11 mouse cellular contexts compared by ENCODE assay signal in the genomic region with DNA sequence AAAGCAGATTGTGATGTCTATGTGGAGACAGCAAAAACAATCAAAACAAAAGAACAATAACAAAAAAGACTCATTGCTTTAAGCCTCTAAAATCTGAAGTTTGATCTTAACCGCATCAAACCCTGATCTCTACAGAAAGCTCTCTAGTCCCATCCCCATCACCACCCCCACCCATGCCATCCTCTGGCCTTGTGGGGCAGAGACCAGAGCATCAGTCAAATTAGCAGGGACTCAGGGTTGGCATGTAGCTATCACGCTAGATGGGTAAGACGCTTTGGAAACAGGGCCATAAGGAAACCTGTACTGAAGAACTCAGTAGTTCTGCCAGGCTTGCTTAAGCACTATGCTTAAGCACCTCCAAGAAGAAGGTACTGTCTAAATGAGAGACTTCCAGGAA. TPM values are rescaled to one million over a fixed set of nuclear protein-coding genes. Genes with fewer than 3 reads are reported as not detected.
DNase-seq lines count a peak whose midpoint lies in the region; ATAC-seq and TF ChIP-seq lines count a peak whose summit lies in the region.
"Had no signal": no experiment of that assay in that cellular context is flagged by ENCODE, and none has a peak within 500 bp of the region (broad histone marks: within the 10 kb centered on the region; RNA-seq: fewer than 3 reads in every experiment).

No protein-coding gene starts in this region.

- H3K27ac ChIP-seq in kidney, embryonic 16.5 days (ENCODE audit: low read length), result peak overlapping the region; percentile 65; the same call in 1 of the 2 replicates
- H3K27ac ChIP-seq in embryonic facial prominence, embryonic 10.5 days (replicated peaks), result no peak overlapping the region
- H3K27ac ChIP-seq in embryonic facial prominence, embryonic 14.5 days (replicated peaks; ENCODE audit: low read depth, low read length), result no peak overlapping the region
- H3K27ac ChIP-seq in liver, embryonic 14.5 days, result no peak overlapping the region

- H3K4me3 ChIP-seq in kidney, embryonic 16.5 days (ENCODE audit: low read length), result peak overlapping the region; percentile 93
- H3K4me3 ChIP-seq in embryonic facial prominence, embryonic 10.5 days, result peak overlapping the region; percentile 87; the same call in 1 of the 2 replicates
- H3K4me3 ChIP-seq in embryonic facial prominence, embryonic 14.5 days (ENCODE audit: low read depth, low read length), result no peak overlapping the region
- peak overlapping the region in 1 of 2 experiments; percentile 79; a peak in 2 of 4 replicates for H3K4me3 ChIP-seq in liver, embryonic 14.5 days (ENCODE audit: insufficient read depth in 1 of 2, low read depth in 2 of 2, low read length in 2 of 2)

- H3K9me3 ChIP-seq in kidney, embryonic 16.5 days (ENCODE audit: low read length), result no peaks in the 10 kb centered on the region
- H3K9me3 ChIP-seq in embryonic facial prominence, embryonic 10.5 days, result no peaks in the 10 kb centered on the region
- H3K9me3 ChIP-seq in embryonic facial prominence, embryonic 14.5 days (ENCODE audit: control insufficient read depth, low read length), result no peaks in the 10 kb centered on the region
- no peaks in the 10 kb centered on the region for H3K9me3 ChIP-seq in liver, embryonic 14.5 days (ENCODE audit: control insufficient read depth, low read length)
- H3K9me3 ChIP-seq: G1E had no signal

- H3K4me2 ChIP-seq in kidney, embryonic 16.5 days (replicated peaks; ENCODE audit: low read depth, low read length), result peak overlapping the region; percentile 59
- H3K4me2 ChIP-seq in embryonic facial prominence, embryonic 14.5 days (ENCODE audit: low read depth, low read length), result peak overlapping the region; percentile 92
- peak overlapping the region; percentile 86 for H3K4me2 ChIP-seq in liver, embryonic 14.5 days (ENCODE audit: low read depth)

- H3K36me3 ChIP-seq in kidney, embryonic 16.5 days (ENCODE audit: insufficient read depth, low read length), result no peaks in the 10 kb centered on the region
- H3K36me3 ChIP-seq in embryonic facial prominence, embryonic 10.5 days (replicated peaks), result 0 out of 2 replicates have a peak, but pooled peaks cover 4% of the 10 kb centered on the region
- H3K36me3 ChIP-seq in embryonic facial prominence, embryonic 14.5 days (ENCODE audit: control insufficient read depth, insufficient read depth, low read length), result no peaks in the 10 kb centered on the region
- no peaks in the 10 kb centered on the region for H3K36me3 ChIP-seq in liver, embryonic 14.5 days (replicated peaks; ENCODE audit: control insufficient read depth, insufficient read depth, low read depth)

- ATAC-seq in kidney, embryonic 16.5 days (ENCODE audit: low FRiP score, low TSS enrichment), result no peak
- no peak for ATAC-seq in embryonic facial prominence, embryonic 14.5 days (ENCODE audit: low read depth)
- no peak for ATAC-seq in liver, embryonic 14.5 days (ENCODE audit: insufficient read depth)
- ATAC-seq in CD4-positive, CD25-positive, alpha-beta regulatory T cell, adult 4 months, result no peak

- TF ChIP-seq CTCF in liver, embryonic 14.5 days (IDR thresholded peaks at IDR 0.05; ENCODE audit: low read depth), result no peak

- H3K27me3 ChIP-seq in kidney, embryonic 16.5 days (ENCODE audit: insufficient read depth, low read length), result no peaks in the 10 kb centered on the region
- peaks cover 12% of the 10 kb centered on the region for H3K27me3 ChIP-seq in embryonic facial prominence, embryonic 10.5 days (replicated peaks; ENCODE audit: low read depth, poor library complexity, severe bottlenecking)
- no peaks in the 10 kb centered on the region for H3K27me3 ChIP-seq in embryonic facial prominence, embryonic 14.5 days (replicated peaks; ENCODE audit: control insufficient read depth, insufficient read depth, low read length)
- no peaks in the 10 kb centered on the region for H3K27me3 ChIP-seq in liver, embryonic 14.5 days (ENCODE audit: control insufficient read depth, insufficient read depth, low read length)

- WGBS in kidney, embryonic 16.5 days, result 95% methylated on average over 3 of the region's 3 CpGs
- WGBS in embryonic facial prominence, embryonic 10.5 days, result 94% methylated on average over 3 of the region's 3 CpGs
- WGBS in embryonic facial prominence, embryonic 14.5 days, result 96% methylated on average over 3 of the region's 3 CpGs
- 77% methylated on average over 3 of the region's 3 CpGs for WGBS in liver, embryonic 14.5 days (ENCODE audit: insufficient replicate concordance)

- DNase-seq in kidney, adult 9 months, result no peak
- DNase-seq in embryonic facial prominence, embryonic 10.5 days (ENCODE audit: low spot score), result no peak
- no peak for DNase-seq in embryonic facial prominence, embryonic 14.5 days (ENCODE audit: low spot score)
- no peak for DNase-seq in liver, embryonic 14.5 days (ENCODE audit: low read depth in 3 of 3, low spot score in 3 of 3)
- DNase-seq in adrenal gland, postnatal 14 days, result no peak
- no peak for DNase-seq in T-cell, adult 2 months (ENCODE audit: low spot score)
- DNase-seq: adrenal gland, adult 2 months; cerebellum, adult 2 months had no signal

- no peak overlapping the region; the same call in 1 of the 2 replicates for H3K9ac ChIP-seq in kidney, embryonic 16.5 days (replicated peaks; ENCODE audit: low read length)
- no peak overlapping the region for H3K9ac ChIP-seq in embryonic facial prominence, embryonic 14.5 days (ENCODE audit: low read depth, low read length)
- H3K9ac ChIP-seq in liver, embryonic 14.5 days (replicated peaks), result no peak overlapping the region; the same call in 1 of the 2 replicates

- TF ChIP-seq EP300 in liver, embryonic 14.5 days (IDR thresholded peaks at IDR 0.05; ENCODE audit: low read depth), result no peak

- peaks cover 64% of the 10 kb centered on the region for H3K4me1 ChIP-seq in kidney, embryonic 16.5 days (ENCODE audit: insufficient read depth, low read length)
- H3K4me1 ChIP-seq in embryonic facial prominence, embryonic 10.5 days, result peaks cover 64% of the 10 kb centered on the region
- peaks cover 44% of the 10 kb centered on the region for H3K4me1 ChIP-seq in embryonic facial prominence, embryonic 14.5 days (ENCODE audit: control insufficient read depth, insufficient read depth, low read length)
- H3K4me1 ChIP-seq in liver, embryonic 14.5 days (replicated peaks; ENCODE audit: control insufficient read depth in 2 of 2, insufficient read depth in 2 of 2, low read length in 1 of 2), result peaks cover 58 to 63% of the 10 kb centered on the region in 2 experiments

RNA-seq across cellular contexts. Expression of gene Tspan14, which starts 2.4 kb away (rescaled TPM):
- 138 and 144 TPM in 2 replicates for polyA plus RNA-seq in kidney, embryonic 16.5 days (2015; fragmentation: Nextera tagmentation; extraction: Ambion mirVana)
- polyA plus RNA-seq in embryonic facial prominence, embryonic 10.5 days (2016; fragmentation: Nextera tagmentation; extraction: Ambion mirVana), result 88.1 and 92.5 TPM in 2 replicates
- 72.7 and 76.2 TPM in 2 replicates for polyA plus RNA-seq in embryonic facial prominence, embryonic 14.5 days (2014; fragmentation: Nextera tagmentation; extraction: Ambion mirVana)
- polyA plus RNA-seq in liver, embryonic 14.5 days (2012; rRNA removed), result 22.0 and 22.9 TPM in 2 replicates
- polyA plus RNA-seq in liver, embryonic 14.5 days (2014; fragmentation: Nextera tagmentation; extraction: Ambion mirVana), result 25.4 and 28.5 TPM in 2 replicates
- 43.8 and 47.6 TPM in 2 replicates for total RNA-seq in adrenal gland, postnatal 14 days (2021)
- 10 to 100 TPM; 62.4 to 88.4 TPM for polyA plus RNA-seq in CD4-positive, CD25-positive, alpha-beta regulatory T cell, adult 4 months (2017; shearing (Covaris generic))

RNA-seq across cellular contexts. Expression of gene Fam213a, which starts 49.4 kb away (rescaled TPM):
- 109 and 111 TPM in 2 replicates for polyA plus RNA-seq in kidney, embryonic 16.5 days (2015; fragmentation: Nextera tagmentation; extraction: Ambion mirVana)
- 36.6 and 40.1 TPM in 2 replicates for polyA plus RNA-seq in embryonic facial prominence, embryonic 10.5 days (2016; fragmentation: Nextera tagmentation; extraction: Ambion mirVana)
- polyA plus RNA-seq in embryonic facial prominence, embryonic 14.5 days (2014; fragmentation: Nextera tagmentation; extraction: Ambion mirVana), result 35.7 and 39.7 TPM in 2 replicates
- polyA plus RNA-seq in liver, embryonic 14.5 days (2012; rRNA removed), result 22.0 and 39.4 TPM in 2 replicates
- 41.8 and 45.1 TPM in 2 replicates for polyA plus RNA-seq in liver, embryonic 14.5 days (2014; fragmentation: Nextera tagmentation; extraction: Ambion mirVana)
- total RNA-seq in adrenal gland, postnatal 14 days (2021), result 179 and 192 TPM in 2 replicates
- 10 to 100 TPM; 12.4 to 13.4 TPM for polyA plus RNA-seq in CD4-positive, CD25-positive, alpha-beta regulatory T cell, adult 4 months (2017; shearing (Covaris generic))
